Mouse (Mus musculus): Measurements from ENCODE around the gene Gm49361. TPM values are rescaled to one million over a fixed set of nuclear protein-coding genes. Genes with fewer than 3 reads are reported as not detected.
"Not testable (repeated sequence)": the region's sequence is repeated elsewhere in the genome, so short reads cannot be mapped to it uniquely, and the experiment has no call there.

Gm49361 gene
- total and polyA plus RNA-seq, 2 experiments from 2014 or later = 0.16 TPM; not detected in 1

DNA sequence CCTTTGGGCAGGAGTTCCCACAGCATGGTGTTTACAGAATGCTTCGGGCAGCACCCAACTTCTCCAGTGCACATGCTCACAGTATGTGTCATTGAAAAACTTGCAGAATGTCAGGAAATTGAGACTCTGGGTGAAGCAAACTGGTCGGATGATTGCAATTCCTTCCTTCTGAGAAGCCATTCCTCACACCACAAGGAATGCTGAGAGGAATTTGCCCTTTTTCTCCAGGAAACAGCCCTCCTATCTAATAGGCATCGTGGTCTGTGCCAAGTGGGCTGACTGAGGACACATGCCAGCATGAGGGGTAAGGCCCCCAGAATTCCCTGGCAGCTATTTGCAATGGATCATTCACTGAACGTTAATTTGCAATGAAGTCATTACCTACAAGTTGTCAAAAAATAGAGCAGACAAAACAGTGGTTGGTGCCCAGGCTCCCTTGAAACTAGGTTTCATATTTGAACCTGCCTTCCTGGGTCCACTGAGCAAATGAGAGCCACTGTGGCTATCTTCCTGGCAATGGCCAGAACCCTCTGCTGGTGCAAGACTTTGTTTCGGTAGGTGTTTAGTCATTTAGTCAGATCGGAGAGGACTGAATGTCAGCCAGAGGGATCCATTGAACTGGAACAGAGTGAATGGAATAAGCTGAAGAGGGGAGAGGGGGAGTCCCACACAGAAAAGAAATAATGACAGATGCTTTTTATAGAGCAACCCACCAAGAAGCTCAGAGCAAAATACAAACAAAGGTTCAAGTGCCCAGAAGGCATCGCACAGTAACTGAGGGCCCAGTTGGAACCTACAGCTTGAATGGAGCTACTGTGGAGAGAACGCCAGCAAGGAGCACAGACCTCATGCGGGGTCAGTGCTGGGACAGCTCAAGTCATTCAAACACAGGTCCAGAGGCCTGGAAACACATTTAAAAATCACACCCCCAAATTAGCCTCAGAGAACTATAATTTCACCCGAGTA lies 14.8 kb upstream of the Gm49361 start:
- Histone ChIP-seq H3K9ac (replicated peaks; ENCODE audit: low read length) (no peak overlapping the region), H3K4me3 (ENCODE audit: low read length) (no peak overlapping the region), H3K27me3 (ENCODE audit: insufficient read depth, low read length) (no peaks in the 10 kb centered on the region), H3K4me2 (ENCODE audit: low read depth, low read length) (no peak overlapping the region), H3K36me3 (ENCODE audit: insufficient read depth, low read length) (no peaks in the 10 kb centered on the region), H3K9me3 (ENCODE audit: low read length) (no peaks in the 10 kb centered on the region), H3K27ac (no peak overlapping the region), H3K4me1 (ENCODE audit: insufficient read depth, low read length) (no peaks in the 10 kb centered on the region)
- TF ChIP-seq CTCF (IDR thresholded peaks at IDR 0.05; ENCODE audit: low read depth) = no peak
- ATAC-seq (no peak), DNase-seq (ENCODE audit: low spot score) (peak; percentile 6)
- 33% methylated on average over 10 of the region's 10 CpGs for WGBS

- ATAC-seq (no peak), DNase-seq (ENCODE audit: low spot score) (no peak)
- no peak within 1 kb of the TSS for H3K4me3 ChIP-seq (ENCODE audit: low read length)
- TF ChIP-seq CTCF (IDR thresholded peaks at IDR 0.05; ENCODE audit: low read depth) = no peak
- H3K4me1 ChIP-seq (ENCODE audit: insufficient read depth, low read length) = no peaks in the 10 kb centered on the region
- WGBS = 76% methylated on average over 4 of the region's 4 CpGs
- H3K4me2 ChIP-seq (ENCODE audit: low read depth, low read length) = no peak within 1 kb of the TSS
- no peaks in the 10 kb centered on the region for H3K36me3 ChIP-seq (ENCODE audit: insufficient read depth, low read length)
- H3K9ac ChIP-seq (replicated peaks; ENCODE audit: low read length) = no peak within 1 kb of the TSS
- no peaks in the 10 kb centered on the region for H3K9me3 ChIP-seq (ENCODE audit: low read length)
- no peaks in the 10 kb centered on the region for H3K27me3 ChIP-seq (ENCODE audit: insufficient read depth, low read length)
- no peak within 1 kb of the TSS for H3K27ac ChIP-seq
Measured at GRCm38 (mm10) chr14:57758237-57758636, 12.3 kb upstream of the Gm49361 start, which contains the start of gene Lats2. Lats2 (minus strand) TSS chr14:57758388.

DNA sequence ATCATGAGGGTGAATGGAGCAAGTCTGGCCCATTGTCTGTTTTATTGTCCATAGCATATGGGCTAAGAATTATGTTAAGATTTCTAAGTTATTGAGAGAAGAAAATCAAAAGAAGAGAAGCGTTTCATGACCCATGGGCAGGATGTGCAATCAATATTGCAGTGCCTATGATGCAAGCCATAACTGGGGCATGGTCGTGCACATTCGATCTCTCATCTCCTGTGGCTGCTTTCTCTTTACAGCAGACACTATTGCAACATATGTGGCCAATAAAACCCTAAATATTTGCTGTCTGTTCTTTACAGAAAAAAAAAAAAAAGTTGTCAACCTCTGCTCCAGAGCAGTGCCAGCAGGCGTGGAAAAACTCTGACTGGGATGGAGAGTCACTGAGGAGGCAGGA lies 10.2 kb upstream of the Gm49361 start:
- H3K27me3 ChIP-seq (ENCODE audit: insufficient read depth, low read length) = no peaks in the 10 kb centered on the region
- no peak overlapping the region for H3K27ac ChIP-seq
- no peak overlapping the region for H3K4me2 ChIP-seq (ENCODE audit: low read depth, low read length)
- H3K4me1 ChIP-seq (ENCODE audit: insufficient read depth, low read length) = no peaks in the 10 kb centered on the region
- H3K9ac ChIP-seq (replicated peaks; ENCODE audit: low read length) = no peak overlapping the region
- 89% methylated on average over 4 of the region's 4 CpGs for WGBS
- ATAC-seq (no peak), DNase-seq (ENCODE audit: low spot score) (no peak)
- no peak for TF ChIP-seq CTCF (IDR thresholded peaks at IDR 0.05; ENCODE audit: low read depth)
- H3K4me3 ChIP-seq (ENCODE audit: low read length) = no peak overlapping the region
- H3K36me3 ChIP-seq (ENCODE audit: insufficient read depth, low read length) = no peaks in the 10 kb centered on the region
- H3K9me3 ChIP-seq (ENCODE audit: low read length) = no peaks in the 10 kb centered on the region

DNA sequence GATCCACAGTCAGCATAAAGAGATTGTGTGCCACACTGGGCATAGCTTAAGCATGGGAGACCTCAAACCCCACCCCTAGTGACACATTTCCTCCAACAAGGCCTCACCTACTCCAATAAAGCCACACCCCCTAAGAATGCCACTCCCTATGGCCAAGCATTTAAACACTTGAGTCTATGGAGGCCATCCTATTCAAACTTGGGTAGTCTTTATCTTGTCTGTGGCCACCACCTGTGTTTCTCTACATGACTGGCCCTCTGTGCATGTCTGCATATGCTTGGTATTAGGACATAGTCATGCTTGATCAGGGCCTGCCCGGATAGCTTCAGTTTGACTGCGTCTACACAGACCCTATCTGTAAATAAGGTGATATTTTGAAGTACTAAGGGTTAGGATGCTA lies 9.8 kb upstream of the Gm49361 start:
- no peak overlapping the region for H3K4me3 ChIP-seq (ENCODE audit: low read length)
- no peak overlapping the region for H3K27ac ChIP-seq
- H3K36me3 ChIP-seq (ENCODE audit: insufficient read depth, low read length) = no peaks in the 10 kb centered on the region
- H3K27me3 ChIP-seq (ENCODE audit: insufficient read depth, low read length) = no peaks in the 10 kb centered on the region
- no peak overlapping the region for H3K4me2 ChIP-seq (ENCODE audit: low read depth, low read length)
- H3K4me1 ChIP-seq (ENCODE audit: insufficient read depth, low read length) = no peaks in the 10 kb centered on the region
- H3K9me3 ChIP-seq (ENCODE audit: low read length) = no peaks in the 10 kb centered on the region
- H3K9ac ChIP-seq (replicated peaks; ENCODE audit: low read length) = no peak overlapping the region
- TF ChIP-seq CTCF (IDR thresholded peaks at IDR 0.05; ENCODE audit: low read depth) = no peak
- ATAC-seq = no peak
- 96% methylated on average over 2 of the region's 2 CpGs for WGBS
- no peak for DNase-seq (ENCODE audit: low spot score)

DNA sequence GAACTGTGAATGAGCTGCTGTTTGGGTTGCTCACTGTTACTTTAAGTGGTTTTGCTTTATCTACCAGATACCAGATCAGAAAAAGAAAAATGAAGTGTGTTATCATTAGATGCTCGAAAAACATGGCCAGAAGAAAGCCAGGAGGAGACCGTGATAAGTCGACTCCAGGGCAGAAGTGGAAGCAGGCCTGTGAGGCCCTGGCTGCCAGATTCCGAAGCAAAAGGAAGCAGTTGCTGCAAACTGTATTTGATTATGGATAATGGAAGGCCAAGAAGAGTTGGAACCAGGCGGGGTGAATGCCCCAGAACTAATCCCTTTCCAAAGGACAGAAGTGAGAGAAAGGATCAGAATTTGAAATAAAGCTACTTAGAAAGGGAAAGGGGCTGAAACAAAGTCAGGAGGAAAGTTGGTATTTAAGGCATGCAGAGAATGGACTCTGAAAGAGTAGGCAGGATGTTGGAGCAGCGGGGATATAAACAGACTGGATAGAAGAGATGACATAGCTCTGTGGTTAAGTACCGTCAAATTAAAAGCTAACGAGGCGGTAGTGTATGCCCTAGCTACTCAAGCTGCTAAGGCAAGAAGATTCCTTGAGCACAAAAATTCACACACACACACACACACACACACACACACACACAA lies 7.6 kb upstream of the Gm49361 start:
- TF ChIP-seq CTCF (IDR thresholded peaks at IDR 0.05; ENCODE audit: low read depth) = no peak
- DNase-seq (ENCODE audit: low spot score) = no peak
- Histone ChIP-seq H3K36me3 (ENCODE audit: insufficient read depth, low read length) (no peaks in the 10 kb centered on the region), H3K4me3 (ENCODE audit: low read length) (no peak overlapping the region), H3K27ac (no peak overlapping the region), H3K9ac (replicated peaks; ENCODE audit: low read length) (no peak overlapping the region), H3K9me3 (ENCODE audit: low read length) (no peaks in the 10 kb centered on the region), H3K4me1 (ENCODE audit: insufficient read depth, low read length) (no peaks in the 10 kb centered on the region), H3K4me2 (ENCODE audit: low read depth, low read length) (no peak overlapping the region), H3K27me3 (ENCODE audit: insufficient read depth, low read length) (no peaks in the 10 kb centered on the region)
- no peak for ATAC-seq
- WGBS = 29% methylated on average over 9 of the region's 9 CpGs

DNA sequence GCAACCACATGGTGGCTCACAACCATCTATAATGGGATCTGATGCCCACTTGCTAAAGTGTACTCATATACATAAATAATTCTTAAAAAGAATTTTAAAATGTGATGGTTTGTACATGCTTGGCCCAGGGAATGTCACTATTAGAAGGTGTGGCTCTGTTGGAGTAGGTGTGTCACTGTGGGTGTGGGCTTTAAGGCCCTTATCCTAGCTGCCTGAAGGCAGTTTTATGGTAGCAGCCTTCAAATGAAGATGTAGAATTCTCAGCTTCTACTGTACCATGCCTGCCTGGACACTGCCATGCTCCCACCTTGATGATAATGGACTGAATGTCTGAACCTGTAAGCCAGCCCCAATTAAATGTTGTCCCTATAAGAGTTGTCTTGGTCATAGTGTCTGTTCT lies 5.1 kb upstream of the Gm49361 start:
- H3K36me3 ChIP-seq (ENCODE audit: insufficient read depth, low read length); DNase-seq (ENCODE audit: low spot score); H3K9ac ChIP-seq (replicated peaks; ENCODE audit: low read length); H3K4me2 ChIP-seq (ENCODE audit: low read depth, low read length); H3K27me3 ChIP-seq (ENCODE audit: insufficient read depth, low read length); ATAC-seq; H3K9me3 ChIP-seq (ENCODE audit: low read length); H3K27ac ChIP-seq; H3K4me1 ChIP-seq (ENCODE audit: insufficient read depth, low read length); H3K4me3 ChIP-seq (ENCODE audit: low read length): not testable (repeated sequence)

- Histone ChIP-seq H3K9me3 (ENCODE audit: low read length) (no peaks in the 10 kb centered on the region), H3K9ac (replicated peaks; ENCODE audit: low read length) (no peak overlapping the region), H3K27ac (no peak overlapping the region), H3K4me1 (ENCODE audit: insufficient read depth, low read length) (no peaks in the 10 kb centered on the region), H3K27me3 (ENCODE audit: insufficient read depth, low read length) (no peaks in the 10 kb centered on the region), H3K4me2 (ENCODE audit: low read depth, low read length) (no peak overlapping the region), H3K4me3 (ENCODE audit: low read length) (no peak overlapping the region), H3K36me3 (ENCODE audit: insufficient read depth, low read length) (no peaks in the 10 kb centered on the region)
- no peak for TF ChIP-seq CTCF (IDR thresholded peaks at IDR 0.05; ENCODE audit: low read depth)
- no peak for DNase-seq (ENCODE audit: low spot score)
- ATAC-seq = no peak
- 64% methylated on average over 2 of the region's 2 CpGs for WGBS
Measured at GRCm38 (mm10) chr14:57749501-57749900, 3.6 kb upstream of the Gm49361 start.

All from hindbrain, postnatal 0 days (tissue).